Mouse (Mus musculus) liver, embryonic 14.5 days (tissue): ENCODE results near the gene Zfp804b. TPM values are rescaled to one million over a fixed set of nuclear protein-coding genes. Genes with fewer than 3 reads are reported as not detected.
"Not testable (repeated sequence)": the region's sequence is repeated elsewhere in the genome, so short reads cannot be mapped to it uniquely, and the experiment has no call there.

Source experiments
- ATAC-seq: fragments of 200-750 bp; cut with Nextera tagmentation; 2 replicates; pipeline ENCODE4 v1.8.0; 2017; ENCODE audit warnings: moderate number of reproducible peaks, mild to moderate bottlenecking, moderate library complexity; ENCODE audit not compliant: insufficient read depth
- DNase-seq, 3 experiments: peaks; one replicate each; pipeline ENCODE4 v3.0.0-alpha.2; 2012 to 2013; ENCODE audit warnings: low read depth in 3 of 3, low spot score in 3 of 3
- H3K27ac ChIP-seq: fragments of 300-500 bp; sonication (generic); 2 replicates; pipeline ENCODE4 v1.5.1; 2014; ENCODE audit warnings: moderate library complexity, mild to moderate bottlenecking, control low read depth, inconsistent platforms
- H3K27me3 ChIP-seq: fragments of 300-500 bp; sonication (generic); 2 replicates; pipeline ENCODE4 v1.6.1; 2014; ENCODE audit warnings: mild to moderate bottlenecking, low read length, moderate library complexity; ENCODE audit not compliant: control insufficient read depth, insufficient read depth
- H3K36me3 ChIP-seq: fragments of 300-500 bp; sonication (generic); replicated peaks from 2 replicates; pipeline ENCODE4 v1.6.1; 2014; ENCODE audit warnings: low read depth; ENCODE audit not compliant: control insufficient read depth, insufficient read depth
- H3K4me1 ChIP-seq, 2 experiments: fragments of 200-500 bp in 1 of 2; fragments of 300-500 bp in 1 of 2; sonication (generic) in 1 of 2; replicated peaks; 2 replicates each; pipeline ENCODE4 v1.6.1; 2012 to 2014; ENCODE audit warnings: antibody characterized with exemption in 1 of 2, inconsistent platforms in 1 of 2, low read length in 1 of 2; ENCODE audit not compliant: control insufficient read depth in 2 of 2, insufficient read depth in 2 of 2
- H3K4me2 ChIP-seq: fragments of 300-500 bp; sonication (generic); 2 replicates; pipeline ENCODE4 v1.6.1; 2014; ENCODE audit warnings: low read depth, mild to moderate bottlenecking, control low read depth, moderate library complexity
- H3K4me3 ChIP-seq, 2 experiments: fragments of 200-500 bp in 1 of 2; fragments of 300-500 bp in 1 of 2; sonication (generic) in 1 of 2; 2 replicates each; pipeline ENCODE4 v1.5.1; 2012 to 2014; ENCODE audit warnings: low read depth in 2 of 2, low read length in 2 of 2, mild to moderate bottlenecking in 2 of 2, control low read depth in 1 of 2, inconsistent platforms in 1 of 2, moderate library complexity in 1 of 2; ENCODE audit not compliant: insufficient read depth in 1 of 2
- H3K9ac ChIP-seq: fragments of 300-500 bp; sonication (generic); replicated peaks from 2 replicates; pipeline ENCODE4 v1.6.1; 2014; ENCODE audit warnings: mild to moderate bottlenecking, control low read depth, moderate library complexity
- H3K9me3 ChIP-seq: fragments of 300-500 bp; sonication (generic); 2 replicates; pipeline ENCODE4 v1.6.1; 2016; ENCODE audit warnings: low read length, mixed read lengths; ENCODE audit not compliant: control insufficient read depth
- CTCF ChIP-seq: IDR thresholded peaks from 2 replicates; pipeline ENCODE4 v1.5.1; 2016; ENCODE audit warnings: antibody characterized with exemption, low read depth, control low read depth
- EP300 ChIP-seq: IDR thresholded peaks from 2 replicates; pipeline ENCODE4 v1.6.1; 2016; ENCODE audit warnings: antibody characterized with exemption, low read depth
- WGBS: fragments of 180-500 bp; shearing (Covaris S2); extraction: QIAGEN DNeasy Blood & Tissue Kit; methylation state at CpG from one replicate; pipeline ENCODE4 v1.1.7; 2014; ENCODE audit not compliant: insufficient replicate concordance; 5-methylcytosine and 5-hydroxymethylcytosine counted together
- polyA plus RNA-seq, 2 experiments: library from polyadenylated mRNA; depleted of rRNA in 1 of 2; stranded (reverse) in 1 of 2; unstranded in 1 of 2; fragments of >200 nt; fragmentation: Nextera tagmentation in 1 of 2; extraction: Ambion mirVana in 1 of 2; gene quantifications; 2 replicates each; pipeline versions ENCODE4 v1.2.1 to v1.2.3; 2012 to 2014

Gene Zfp804b
- not detected in 2 replicates for polyA plus RNA-seq (2012; rRNA removed)
- 0.03 and 0.04 TPM in 2 replicates for polyA plus RNA-seq (2014; fragmentation: Nextera tagmentation; extraction: Ambion mirVana)

GRCm38 (mm10) chr5:7344145-7345010 lies at the start of gene Zfp804b:
Zfp804b (minus strand) TSS chr5:7344756.
- ATAC-seq (no peak), DNase-seq (no peak)
- 1% methylated on average over 50 of the region's 50 CpGs for WGBS
- Histone ChIP-seq H3K36me3 (no peaks in the 10 kb centered on the region), H3K4me1 (no peaks in the 10 kb centered on the region), H3K9me3 (no peaks in the 10 kb centered on the region), H3K27ac (no peak within 1 kb of the TSS), H3K4me2 (peak within 1 kb of the TSS; percentile 46), H3K4me3 (peak within 1 kb of the TSS; percentile 28 to 29; a peak in 3 of 4 replicates), H3K27me3 (peaks cover 7% of the 10 kb centered on the region), H3K9ac (no peak within 1 kb of the TSS)
- TF ChIP-seq CTCF (no peak), EP300 (no peak)

- not testable (repeated sequence) for DNase-seq, H3K4me2 ChIP-seq, H3K9ac ChIP-seq, H3K4me3 ChIP-seq, H3K9me3 ChIP-seq, H3K27ac ChIP-seq, H3K4me1 ChIP-seq, ATAC-seq, H3K27me3 ChIP-seq, H3K36me3 ChIP-seq
- WGBS, result 78% methylated on average over 1 of the region's 1 CpGs
Measured at GRCm38 (mm10) chr5:7364616-7365015, 20.1 kb upstream of the Zfp804b start.

- Histone ChIP-seq H3K9me3 (no peaks in the 10 kb centered on the region), H3K27me3 (peaks cover 7% of the 10 kb centered on the region), H3K4me1 (no peaks in the 10 kb centered on the region), H3K27ac (no peak overlapping the region), H3K9ac (no peak overlapping the region), H3K4me3 (0 out of 4 replicates have a peak overlapping the region, but pooled peaks of 1 of the 2 experiments have one; percentile 28), H3K4me2 (peak overlapping the region; percentile 46), H3K36me3 (no peaks in the 10 kb centered on the region)
- WGBS, result under 1% methylated on average over 11 of the region's 11 CpGs
- ATAC-seq (no peak), DNase-seq (no peak)
- TF ChIP-seq CTCF, result no peak
- TF ChIP-seq EP300, result no peak
Measured at GRCm38 (mm10) chr5:7345011-7345389, 444 bp upstream of the Zfp804b start.

GRCm38 (mm10) chr5:7325594-7325993 lies 19.0 kb downstream of the Zfp804b start:
- no peak for ATAC-seq
- no peaks in the 10 kb centered on the region for H3K9me3 ChIP-seq
- WGBS, result 62% methylated on average over 4 of the region's 4 CpGs
- no peak for DNase-seq
- H3K4me1 ChIP-seq, result no peaks in the 10 kb centered on the region
- H3K4me2 ChIP-seq, result no peak overlapping the region
- H3K27ac ChIP-seq, result no peak overlapping the region
- H3K9ac ChIP-seq, result no peak overlapping the region
- TF ChIP-seq EP300 (no peak), CTCF (no peak)
- no peak overlapping the region for H3K4me3 ChIP-seq
- H3K27me3 ChIP-seq, result no peaks in the 10 kb centered on the region
- H3K36me3 ChIP-seq, result no peaks in the 10 kb centered on the region

GRCm38 (mm10) chr5:7303819-7304218 lies 40.7 kb downstream of the Zfp804b start, which contains the start of gene Tex47:
Tex47 (plus strand) TSS chr5:7304119.
- no peaks in the 10 kb centered on the region for H3K4me1 ChIP-seq
- no peak within 1 kb of the TSS for H3K4me2 ChIP-seq
- H3K9ac ChIP-seq, result no peak within 1 kb of the TSS
- no peak for TF ChIP-seq CTCF
- TF ChIP-seq EP300, result no peak
- no peak within 1 kb of the TSS for H3K27ac ChIP-seq
- WGBS, result 42% methylated on average over 1 of the region's 1 CpGs
- no peaks in the 10 kb centered on the region for H3K27me3 ChIP-seq
- no peak within 1 kb of the TSS for H3K4me3 ChIP-seq
- no peak for DNase-seq
- no peak for ATAC-seq
- H3K36me3 ChIP-seq, result no peaks in the 10 kb centered on the region
- H3K9me3 ChIP-seq, result no peaks in the 10 kb centered on the region
